Comparison of ENCODE assay signal across 16 mouse cellular contexts in the genomic region with DNA sequence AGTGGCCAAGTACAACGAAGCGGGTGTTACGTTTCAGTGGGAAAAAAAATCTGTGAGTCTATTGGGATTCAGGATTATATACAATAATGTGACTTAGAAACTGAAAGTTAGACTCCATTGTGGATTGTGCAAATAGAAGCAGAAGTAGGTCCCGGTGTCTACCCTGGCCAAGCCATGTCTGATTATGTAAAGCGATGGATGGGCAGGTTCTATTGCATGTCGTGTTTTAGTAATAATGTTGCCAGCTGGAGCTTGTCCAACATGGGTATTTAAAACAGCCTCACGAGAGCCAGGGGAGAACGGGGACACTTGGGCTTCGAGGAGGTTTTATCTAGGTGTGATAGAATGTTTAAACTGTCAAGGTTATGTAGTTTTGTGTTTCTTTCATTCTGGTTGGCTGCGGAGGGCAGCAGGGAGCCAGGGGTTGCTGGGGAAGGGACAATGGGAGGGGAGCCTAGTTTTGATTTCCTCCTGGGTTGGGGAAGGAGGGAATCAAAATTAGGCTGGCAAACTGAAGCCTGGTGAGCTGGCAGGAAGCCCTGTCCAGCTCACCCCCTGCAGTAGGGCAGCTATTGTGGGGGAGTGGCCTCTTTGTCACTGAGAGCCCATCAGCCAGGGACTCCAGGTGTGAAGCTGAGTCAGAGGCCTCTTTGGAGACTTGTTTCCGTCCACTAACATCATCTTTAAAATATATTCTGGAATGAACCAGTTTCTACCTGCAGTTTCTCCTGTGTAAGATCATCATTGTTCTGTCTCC.
DNase-seq lines count a peak whose midpoint lies in the region; ATAC-seq lines count a peak whose summit lies in the region.
"Had no signal": no experiment of that assay in that cellular context is flagged by ENCODE, and none has a peak within 500 bp of the region (broad histone marks: within the 10 kb centered on the region; RNA-seq: fewer than 3 reads in every experiment).

No protein-coding gene starts in this region.

- H3K4me2 ChIP-seq in forebrain, embryonic 14.5 days (ENCODE audit: low read length): no peak overlapping the region
- no peak overlapping the region for H3K4me2 ChIP-seq in hindbrain, embryonic 16.5 days (ENCODE audit: low read length)
- H3K4me2 ChIP-seq: limb, embryonic 12.5 days; midbrain, embryonic 15.5 days had no signal

- no peak overlapping the region for H3K9ac ChIP-seq in forebrain, embryonic 14.5 days (ENCODE audit: low read length)
- H3K9ac ChIP-seq in hindbrain, embryonic 16.5 days (ENCODE audit: low read depth, low read length): no peak overlapping the region
- H3K9ac ChIP-seq: limb, embryonic 12.5 days; liver, postnatal 0 days; midbrain, embryonic 15.5 days had no signal

- 31% methylated on average over 11 of the region's 11 CpGs for WGBS in forebrain, embryonic 14.5 days
- 84% methylated on average over 11 of the region's 11 CpGs for WGBS in forebrain, embryonic 10.5 days
- WGBS in hindbrain, embryonic 16.5 days: 46% methylated on average over 11 of the region's 11 CpGs
- WGBS in hindbrain, embryonic 10.5 days: 74% methylated on average over 11 of the region's 11 CpGs
- 80% methylated on average over 11 of the region's 11 CpGs for WGBS in limb, embryonic 10.5 days

- H3K9me3 ChIP-seq in forebrain, embryonic 14.5 days (replicated peaks; ENCODE audit: control insufficient read depth, low read length): no peaks in the 10 kb centered on the region
- H3K9me3 ChIP-seq in forebrain, embryonic 10.5 days: no peaks in the 10 kb centered on the region
- H3K9me3 ChIP-seq in hindbrain, embryonic 16.5 days (ENCODE audit: control insufficient read depth, low read length): no peaks in the 10 kb centered on the region
- no peaks in the 10 kb centered on the region for H3K9me3 ChIP-seq in hindbrain, embryonic 10.5 days
- no peaks in the 10 kb centered on the region for H3K9me3 ChIP-seq in limb, embryonic 10.5 days (replicated peaks)
- H3K9me3 ChIP-seq: G1E; limb, embryonic 12.5 days; midbrain, embryonic 15.5 days had no signal

- no peaks in the 10 kb centered on the region for H3K27me3 ChIP-seq in forebrain, embryonic 14.5 days (replicated peaks; ENCODE audit: control insufficient read depth, insufficient read depth, low read length)
- 0 out of 2 replicates have a peak, but pooled peaks cover 3% of the 10 kb centered on the region for H3K27me3 ChIP-seq in forebrain, embryonic 10.5 days (ENCODE audit: poor library complexity, severe bottlenecking)
- no peaks in the 10 kb centered on the region for H3K27me3 ChIP-seq in hindbrain, embryonic 16.5 days (replicated peaks; ENCODE audit: control insufficient read depth, insufficient read depth, low read length)
- no peaks in the 10 kb centered on the region for H3K27me3 ChIP-seq in hindbrain, embryonic 10.5 days (ENCODE audit: insufficient read depth, poor library complexity, severe bottlenecking)
- no peaks in the 10 kb centered on the region for H3K27me3 ChIP-seq in limb, embryonic 10.5 days (ENCODE audit: low read depth, poor library complexity, severe bottlenecking)
- H3K27me3 ChIP-seq: limb, embryonic 12.5 days; midbrain, embryonic 15.5 days had no signal

- H3K27ac ChIP-seq in forebrain, embryonic 14.5 days (ENCODE audit: low read depth, low read length): no peak overlapping the region
- no peak overlapping the region for H3K27ac ChIP-seq in forebrain, embryonic 10.5 days
- H3K27ac ChIP-seq in hindbrain, embryonic 16.5 days (ENCODE audit: low read depth, low read length): no peak overlapping the region
- no peak overlapping the region for H3K27ac ChIP-seq in hindbrain, embryonic 10.5 days
- no peak overlapping the region for H3K27ac ChIP-seq in limb, embryonic 10.5 days
- H3K27ac ChIP-seq: limb, embryonic 12.5 days; midbrain, embryonic 15.5 days had no signal

- H3K4me3 ChIP-seq in forebrain, embryonic 14.5 days (ENCODE audit: low read depth, low read length): no peak overlapping the region
- H3K4me3 ChIP-seq in forebrain, embryonic 10.5 days: no peak overlapping the region
- H3K4me3 ChIP-seq in hindbrain, embryonic 16.5 days (ENCODE audit: low read length): no peak overlapping the region
- H3K4me3 ChIP-seq in hindbrain, embryonic 10.5 days: no peak overlapping the region
- no peak overlapping the region for H3K4me3 ChIP-seq in limb, embryonic 10.5 days
- H3K4me3 ChIP-seq: limb, embryonic 12.5 days; midbrain, embryonic 15.5 days had no signal

- H3K4me1 ChIP-seq in forebrain, embryonic 14.5 days (ENCODE audit: control insufficient read depth, insufficient read depth, low read length): peaks cover 5% of the 10 kb centered on the region
- H3K4me1 ChIP-seq in forebrain, embryonic 10.5 days: peaks cover 18% of the 10 kb centered on the region
- H3K4me1 ChIP-seq in hindbrain, embryonic 16.5 days (ENCODE audit: control insufficient read depth, insufficient read depth, low read depth, low read length): 0 out of 2 replicates have a peak, but pooled peaks cover 2% of the 10 kb centered on the region
- H3K4me1 ChIP-seq in hindbrain, embryonic 10.5 days (replicated peaks): peaks cover 3% of the 10 kb centered on the region; the same call in 1 of the 2 replicates
- no peaks in the 10 kb centered on the region for H3K4me1 ChIP-seq in limb, embryonic 10.5 days
- H3K4me1 ChIP-seq: limb, embryonic 12.5 days had no signal

- DNase-seq in forebrain, embryonic 14.5 days (ENCODE audit: low spot score): peak; percentile 63
- no peak for DNase-seq in forebrain, embryonic 10.5 days (ENCODE audit: extremely low spot score, low spot score)
- no peak for DNase-seq in hindbrain, embryonic 10.5 days (ENCODE audit: low spot score)
- DNase-seq in testis, postnatal 10 days (ENCODE audit: low spot score): peak; percentile 33
- no peak for DNase-seq in testis, postnatal 14 days (ENCODE audit: low spot score)
- no peak for DNase-seq in limb, embryonic 10.5 days (ENCODE audit: low spot score)
- DNase-seq in right cerebral cortex, postnatal 36 days (ENCODE audit: low spot score in 2 of 2): no peak
- DNase-seq: B cell, adult 2 months; layer of hippocampus, adult 9-11 months; liver, postnatal 0 days; right cerebral cortex, adult 18-20 months had no signal

- peak; percentile 44; the same call in 1 of the 2 replicates for ATAC-seq in forebrain, embryonic 14.5 days
- ATAC-seq in hindbrain, embryonic 16.5 days: peak; percentile 20; the same call in 1 of the 2 replicates
- ATAC-seq: activated CD4-positive, CD25-positive, alpha-beta regulatory T cell, adult 4 months; liver, postnatal 0 days; midbrain, embryonic 15.5 days had no signal

- no peaks in the 10 kb centered on the region for H3K36me3 ChIP-seq in forebrain, embryonic 14.5 days (ENCODE audit: control insufficient read depth, insufficient read depth, low read length)
- no peaks in the 10 kb centered on the region for H3K36me3 ChIP-seq in forebrain, embryonic 10.5 days (replicated peaks)
- no peaks in the 10 kb centered on the region for H3K36me3 ChIP-seq in hindbrain, embryonic 16.5 days (ENCODE audit: control insufficient read depth, insufficient read depth, low read length)
- H3K36me3 ChIP-seq in hindbrain, embryonic 10.5 days: no peaks in the 10 kb centered on the region
- no peaks in the 10 kb centered on the region for H3K36me3 ChIP-seq in limb, embryonic 10.5 days
- H3K36me3 ChIP-seq: G1E; limb, embryonic 12.5 days; midbrain, embryonic 15.5 days had no signal

Comparison
In these comparisons a context has a peak if more than half of its experiments do, and no peak if none do; other contexts are left out.
1. DNase-seq: peak in forebrain, embryonic 14.5 days (single experiment) and testis, postnatal 10 days (single experiment); none in forebrain, embryonic 10.5 days (single experiment), hindbrain, embryonic 10.5 days (single experiment), testis, postnatal 14 days (single experiment), limb, embryonic 10.5 days (single experiment) and right cerebral cortex, postnatal 36 days (0 of 2).